Mouse (Mus musculus): ENCODE measurements around the gene Nupl1.

Nupl1 gene

DNA sequence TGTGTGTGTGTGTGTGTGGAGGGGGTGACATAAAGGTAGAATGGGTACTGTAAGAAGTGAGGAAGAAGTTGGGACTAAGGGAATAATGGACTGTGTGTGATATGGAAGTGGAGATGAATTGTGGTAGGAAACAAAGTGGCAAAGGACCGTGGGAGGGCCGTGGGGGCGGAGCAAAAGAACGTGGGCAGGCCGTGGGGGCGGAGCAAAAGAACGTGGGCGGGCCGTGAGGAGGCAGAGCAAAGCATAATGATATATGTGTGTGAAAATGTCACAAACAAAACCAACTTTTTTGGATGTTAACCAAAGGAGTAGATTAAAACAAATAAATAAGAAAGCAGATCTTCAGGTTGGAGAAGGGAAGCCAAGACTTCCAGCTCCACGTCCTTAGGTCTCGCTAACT, 98.9 kb downstream of the Nupl1 start:
- no peak for DNase-seq (ENCODE audit: low read depth)

DNA sequence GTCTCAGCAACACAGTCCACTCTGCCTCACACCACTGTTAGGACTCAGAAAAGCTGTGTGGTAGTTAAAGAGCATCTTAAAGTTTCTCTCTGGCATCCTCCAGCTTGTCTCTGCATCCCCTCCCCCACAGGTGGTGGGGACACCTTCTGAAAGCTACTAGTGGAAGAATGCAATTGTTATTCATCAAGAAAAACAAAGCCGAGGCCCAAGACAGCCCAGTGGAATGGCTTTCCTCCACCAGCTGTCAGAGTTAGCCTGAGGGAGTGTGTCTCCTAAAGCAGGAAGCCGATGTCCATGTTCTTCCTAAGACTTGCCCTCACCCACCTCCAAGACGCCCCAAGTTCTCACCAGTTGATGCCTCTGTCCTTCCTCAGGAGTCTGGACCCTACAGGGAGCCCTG, 102.3 kb downstream of the Nupl1 start:
- DNase-seq (ENCODE audit: low read depth) = no peak

GRCm38 (mm10) chr14:60143234-60143633, 108.0 kb downstream of the Nupl1 start:
- no peak for DNase-seq (ENCODE audit: low read depth)

- peak; percentile 11 for DNase-seq (ENCODE audit: low read depth)
These were observed 112.9 kb downstream of the Nupl1 start for GRCm38 (mm10) chr14:60138339-60138738.

- no peak for DNase-seq (ENCODE audit: low read depth)
These were observed 113.4 kb downstream of the Nupl1 start for GRCm38 (mm10) chr14:60137812-60138211.

- DNase-seq (ENCODE audit: low read depth) = no peak
These were observed 115.4 kb downstream of the Nupl1 start for GRCm38 (mm10) chr14:60135801-60136200.

DNA sequence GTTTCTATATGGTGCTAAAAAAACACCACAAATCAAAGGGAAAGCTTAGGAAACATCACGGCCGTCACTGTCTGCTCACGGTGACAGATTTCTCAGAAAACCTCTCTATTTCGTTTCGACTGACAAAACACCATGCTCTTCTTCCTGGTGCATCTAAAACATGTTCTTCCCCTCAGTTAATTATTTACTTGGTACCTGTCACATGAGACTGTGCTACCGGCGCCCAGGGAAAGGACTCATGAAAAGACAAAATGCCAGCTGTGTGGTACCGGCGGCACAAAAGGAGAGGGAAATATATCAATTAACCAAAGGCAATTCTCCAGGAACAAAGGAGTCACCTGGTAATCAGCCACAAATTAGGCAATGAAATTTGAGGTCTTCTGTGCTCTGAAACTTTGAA, 116.5 kb downstream of the Nupl1 start:
- no peak for DNase-seq (ENCODE audit: low read depth)
